Mouse (Mus musculus) liver, embryonic 14.5 days (tissue): Measurements from ENCODE around the gene Npff.

Experiments
- CTCF ChIP-seq: IDR thresholded peaks from 2 replicates; pipeline ENCODE4 v1.5.1; 2016; ENCODE audit warnings: antibody characterized with exemption, low read depth, control low read depth
- EP300 ChIP-seq: IDR thresholded peaks from 2 replicates; pipeline ENCODE4 v1.6.1; 2016; ENCODE audit warnings: antibody characterized with exemption, low read depth

DNA sequence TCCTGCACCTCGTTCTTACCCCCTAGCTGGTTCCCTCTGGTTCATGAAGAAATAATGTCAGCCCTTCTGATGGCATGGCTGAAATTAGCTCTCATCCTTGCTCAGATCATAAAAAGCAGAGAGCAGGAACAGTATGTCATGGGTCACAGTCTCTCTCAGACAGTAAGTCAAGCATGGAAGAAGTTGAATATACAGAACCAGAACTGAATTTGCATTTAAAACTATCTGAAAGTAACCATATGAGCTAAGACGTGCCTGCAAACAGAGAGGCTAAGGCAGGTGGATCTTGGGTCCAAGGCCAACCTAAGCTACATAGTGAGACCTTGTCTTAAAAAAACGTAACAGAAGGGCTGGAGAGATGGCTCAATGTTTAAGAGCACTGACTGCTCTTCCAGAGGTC is 11.7 kb downstream of the Npff start:
- TF ChIP-seq CTCF, result no peak
- no peak for TF ChIP-seq EP300
